Mouse (Mus musculus) E14TG2a.4 (cell line): ENCODE measurements around the gene Tmem242.

Source experiments
- H3K27me3 ChIP-seq: 2 replicates; pipeline ENCODE4 v1.6.1; 2014; ENCODE audit warnings: low read length, control low read depth; ENCODE audit not compliant: insufficient read depth
- H3K36me3 ChIP-seq: 2 replicates; pipeline ENCODE4 v1.6.1; 2014; ENCODE audit warnings: low read length, control low read depth; ENCODE audit not compliant: insufficient read depth
- H3K4me1 ChIP-seq: replicated peaks from 2 replicates; pipeline ENCODE4 v1.6.1; 2014; ENCODE audit warnings: low read depth, low read length, control low read depth
- H3K4me3 ChIP-seq: replicated peaks from 2 replicates; pipeline ENCODE4 v1.5.1; 2014; ENCODE audit warnings: mild to moderate bottlenecking, low read length
- H3K9me3 ChIP-seq: 2 replicates; pipeline ENCODE4 v1.6.1; 2014; ENCODE audit warnings: low read length, control low read depth
- CTCF ChIP-seq: conservative IDR thresholded peaks from 2 replicates; pipeline ENCODE4 v1.5.1; 2014; ENCODE audit warnings: low read length
- NANOG ChIP-seq: IDR thresholded peaks from 2 replicates; pipeline ENCODE4 v1.6.1; 2014; ENCODE audit warnings: borderline replicate concordance, low read length, mixed read lengths
- POU5F1 ChIP-seq: IDR thresholded peaks from 2 replicates; pipeline ENCODE4 v1.6.1; 2014; ENCODE audit warnings: low read length, borderline replicate concordance

The Tmem242 gene

DNA sequence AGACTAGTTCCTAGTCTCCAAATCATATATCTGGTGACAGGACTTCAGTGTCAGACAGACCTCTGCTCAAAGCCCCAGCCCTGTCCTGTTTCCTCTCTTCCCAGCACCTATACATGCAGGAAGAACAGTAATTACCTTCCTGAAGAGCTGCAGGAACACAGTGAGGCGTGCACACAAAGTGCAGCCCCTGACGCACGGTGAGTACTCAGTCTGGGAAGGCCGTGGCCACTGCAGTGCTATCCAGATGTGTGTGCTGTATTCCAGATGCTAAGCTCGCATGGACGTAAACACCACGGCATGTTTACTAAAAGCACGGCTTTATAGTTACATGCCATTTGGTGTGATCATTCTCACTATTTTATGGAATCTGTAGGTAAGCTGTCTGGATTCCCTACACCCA, 27.8 kb downstream of the Tmem242 start:
- peaks cover 57% of the 10 kb centered on the region for H3K4me1 ChIP-seq
- H3K4me3 ChIP-seq: no peak overlapping the region
- TF ChIP-seq CTCF (no peak), POU5F1 (no peak), NANOG (no peak)
- H3K36me3 ChIP-seq: peaks cover 27% of the 10 kb centered on the region
- no peaks in the 10 kb centered on the region for H3K9me3 ChIP-seq
- H3K27me3 ChIP-seq: no peaks in the 10 kb centered on the region

DNA sequence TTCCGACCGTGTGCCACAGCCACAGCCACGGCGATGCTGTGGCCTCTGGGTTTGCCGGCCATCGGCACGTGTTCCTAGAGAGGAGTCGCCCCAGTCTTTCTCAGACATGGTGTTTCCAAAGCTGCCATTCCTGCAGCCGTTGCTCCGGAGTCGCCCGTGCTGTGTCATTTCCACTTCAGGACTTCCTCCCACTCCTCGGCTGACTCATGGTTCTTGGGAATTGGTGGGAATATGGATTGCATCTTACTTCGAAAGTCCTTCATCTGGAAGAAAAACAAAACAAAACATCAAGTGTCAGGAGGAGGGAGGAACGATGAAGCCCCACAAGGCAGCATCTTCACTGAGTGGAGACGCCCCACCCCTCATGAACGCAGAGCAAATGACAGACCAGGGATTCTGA, 28.9 kb downstream of the Tmem242 start:
- Histone ChIP-seq H3K9me3 (no peaks in the 10 kb centered on the region), H3K36me3 (peaks cover 25% of the 10 kb centered on the region), H3K27me3 (no peaks in the 10 kb centered on the region), H3K4me3 (no peak overlapping the region), H3K4me1 (peaks cover 55% of the 10 kb centered on the region)
- TF ChIP-seq CTCF (no peak), NANOG (no peak), POU5F1 (no peak)

DNA sequence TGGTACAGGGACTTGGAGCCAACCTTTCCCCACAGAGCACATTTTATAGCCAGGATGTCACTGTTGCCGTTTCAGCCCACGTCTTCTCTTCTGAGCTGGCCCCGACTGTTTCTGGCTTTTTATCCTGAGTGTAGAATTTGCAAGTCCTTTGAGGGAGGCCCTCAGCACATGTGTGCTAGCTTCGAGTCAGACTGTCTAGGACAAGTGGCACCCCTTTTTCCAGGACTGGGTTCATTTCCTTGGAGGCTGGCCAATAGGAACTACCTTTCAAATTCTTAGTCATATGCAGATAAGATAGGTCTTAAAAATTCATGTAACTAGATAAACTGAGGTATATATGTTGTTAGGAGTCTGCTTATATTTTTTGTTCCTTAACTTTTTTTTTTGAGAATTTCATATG, 29.7 kb downstream of the Tmem242 start:
- peaks cover 24% of the 10 kb centered on the region for H3K36me3 ChIP-seq
- TF ChIP-seq POU5F1: no peak
- TF ChIP-seq NANOG: no peak
- TF ChIP-seq CTCF: no peak
- H3K27me3 ChIP-seq: no peaks in the 10 kb centered on the region

DNA sequence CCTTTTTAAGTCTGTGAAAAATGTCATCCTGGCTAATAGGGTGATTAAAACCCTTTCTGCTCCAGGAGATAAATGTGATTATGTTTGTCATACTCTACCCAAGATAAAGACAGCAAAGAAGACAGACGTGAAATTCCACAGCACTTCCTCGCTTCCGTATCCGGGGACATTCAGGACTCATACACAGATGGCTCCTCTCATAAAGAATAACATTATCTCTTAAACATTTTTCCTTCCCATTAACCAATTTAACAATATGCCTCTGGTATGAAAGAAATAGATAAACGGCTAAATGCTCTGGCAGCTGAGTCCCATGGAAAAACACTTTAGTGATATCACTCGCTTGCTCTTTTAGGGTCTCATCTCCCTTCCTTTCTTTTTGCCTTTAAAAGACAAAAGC, 33.0 kb downstream of the Tmem242 start:
- TF ChIP-seq NANOG (no peak), CTCF (no peak), POU5F1 (no peak)
- H3K4me1 ChIP-seq: peaks cover 64% of the 10 kb centered on the region
- H3K4me3 ChIP-seq: no peak overlapping the region
- peaks cover 12% of the 10 kb centered on the region; the same call in 1 of the 2 replicates for H3K27me3 ChIP-seq
- no peaks in the 10 kb centered on the region for H3K9me3 ChIP-seq
- peaks cover 14% of the 10 kb centered on the region for H3K36me3 ChIP-seq

More for the DNA sequence above, 29.7 kb downstream of the Tmem242 start:
- H3K4me3 ChIP-seq: no peak overlapping the region
- H3K4me1 ChIP-seq: peaks cover 55% of the 10 kb centered on the region
- H3K9me3 ChIP-seq: no peaks in the 10 kb centered on the region

DNA sequence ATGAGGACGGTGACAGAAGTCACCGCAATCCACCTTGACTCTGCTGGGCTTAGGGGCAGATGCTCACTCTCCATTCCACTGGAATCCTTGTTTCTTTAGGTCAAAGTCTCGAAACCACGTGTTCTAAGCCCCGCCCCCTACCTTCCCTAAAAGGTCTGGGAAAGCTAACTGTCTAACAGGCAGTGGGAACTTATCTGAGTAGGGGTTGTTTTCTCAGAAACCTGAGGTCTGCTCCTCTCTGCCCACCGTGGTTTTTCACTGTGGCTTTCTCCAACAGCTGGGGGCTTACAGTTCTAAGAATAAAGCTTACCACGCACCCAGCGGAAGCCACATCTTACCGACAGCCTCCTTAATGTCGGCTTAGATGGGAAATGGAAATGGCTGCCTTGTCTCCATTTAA, 33.5 kb downstream of the Tmem242 start:
- Histone ChIP-seq H3K4me3 (no peak overlapping the region), H3K9me3 (no peaks in the 10 kb centered on the region), H3K27me3 (peaks cover 12% of the 10 kb centered on the region; the same call in 1 of the 2 replicates), H3K36me3 (peaks cover 10% of the 10 kb centered on the region), H3K4me1 (peaks cover 69% of the 10 kb centered on the region)
- TF ChIP-seq NANOG (no peak), POU5F1 (no peak), CTCF (no peak)

DNA sequence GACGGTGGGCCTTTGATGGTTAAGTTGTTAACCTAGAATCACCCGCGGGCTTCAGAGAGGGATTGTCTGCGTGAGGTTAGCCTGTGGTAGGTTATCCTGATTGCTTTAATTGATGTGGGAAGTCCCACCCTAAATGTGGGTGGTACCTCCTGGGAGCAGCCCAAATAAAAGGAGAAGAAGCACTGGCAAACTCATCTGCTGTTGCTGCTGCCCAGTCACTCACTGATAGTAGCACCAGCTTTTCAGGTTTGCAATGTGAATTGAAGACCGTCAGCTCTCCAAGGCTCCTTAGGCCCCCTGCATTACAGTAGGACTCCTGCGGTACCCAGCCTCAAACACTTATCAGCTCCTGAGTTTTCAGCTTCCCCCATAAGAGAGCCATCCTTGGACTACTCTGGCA, 36.2 kb downstream of the Tmem242 start:
- TF ChIP-seq POU5F1 (no peak), NANOG (no peak)
- Histone ChIP-seq H3K4me1 (peaks cover 81% of the 10 kb centered on the region), H3K36me3 (no peaks in the 10 kb centered on the region), H3K4me3 (no peak overlapping the region), H3K27me3 (peaks cover 17% of the 10 kb centered on the region), H3K9me3 (0 out of 2 replicates have a peak, but pooled peaks cover 3% of the 10 kb centered on the region)

DNA sequence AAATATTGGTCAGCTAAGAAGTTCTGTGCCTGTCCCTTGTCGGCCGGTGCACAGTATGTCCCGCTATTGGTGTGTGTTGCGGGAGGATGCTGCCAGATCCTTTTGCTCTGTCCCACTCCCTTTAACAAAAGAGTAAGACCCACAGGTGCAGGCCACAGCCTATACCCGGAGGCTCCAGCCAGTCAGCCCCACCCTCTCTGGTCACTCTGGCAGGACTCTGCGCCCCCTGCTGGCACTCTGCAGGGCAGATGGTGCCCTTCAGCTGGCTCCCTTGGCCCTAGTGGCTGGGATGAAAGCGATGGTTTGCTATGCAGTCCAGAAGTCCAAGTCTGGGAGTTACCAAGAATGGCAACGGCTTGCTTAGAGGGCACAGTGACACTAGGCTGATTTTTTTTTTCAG, 37.4 kb downstream of the Tmem242 start:
- Histone ChIP-seq H3K4me3 (0 out of 2 replicates have a peak overlapping the region, but pooled peaks have one; percentile 23), H3K4me1 (peaks cover 76% of the 10 kb centered on the region), H3K9me3 (0 out of 2 replicates have a peak, but pooled peaks cover 3% of the 10 kb centered on the region), H3K36me3 (no peaks in the 10 kb centered on the region), H3K27me3 (peaks cover 29% of the 10 kb centered on the region)
- no peak for TF ChIP-seq POU5F1
- TF ChIP-seq NANOG: no peak
- TF ChIP-seq CTCF: peak; percentile 56

DNA sequence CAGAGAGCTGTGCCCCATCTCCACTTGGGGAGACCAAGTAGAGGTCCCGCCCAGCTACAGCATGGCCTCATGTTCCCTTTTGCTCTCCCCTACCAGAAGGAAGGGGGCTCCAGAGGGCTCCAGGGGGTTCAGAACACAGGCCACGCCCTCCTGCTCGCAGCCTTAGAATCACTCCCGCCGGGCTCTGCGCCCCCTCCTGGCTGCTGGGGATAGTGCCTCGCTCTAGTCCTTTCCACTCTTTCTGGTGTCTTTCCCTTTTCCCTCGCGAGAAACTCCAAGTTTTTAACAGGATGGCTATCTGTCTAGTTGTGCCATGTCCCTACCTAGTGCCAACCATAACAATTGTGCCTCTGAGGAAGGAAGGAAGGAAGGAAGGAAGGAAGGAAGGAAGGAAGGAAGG, 38.0 kb downstream of the Tmem242 start:
- H3K4me1 ChIP-seq: peaks cover 75% of the 10 kb centered on the region
- TF ChIP-seq CTCF (peak; percentile 95), POU5F1 (no peak)

DNA sequence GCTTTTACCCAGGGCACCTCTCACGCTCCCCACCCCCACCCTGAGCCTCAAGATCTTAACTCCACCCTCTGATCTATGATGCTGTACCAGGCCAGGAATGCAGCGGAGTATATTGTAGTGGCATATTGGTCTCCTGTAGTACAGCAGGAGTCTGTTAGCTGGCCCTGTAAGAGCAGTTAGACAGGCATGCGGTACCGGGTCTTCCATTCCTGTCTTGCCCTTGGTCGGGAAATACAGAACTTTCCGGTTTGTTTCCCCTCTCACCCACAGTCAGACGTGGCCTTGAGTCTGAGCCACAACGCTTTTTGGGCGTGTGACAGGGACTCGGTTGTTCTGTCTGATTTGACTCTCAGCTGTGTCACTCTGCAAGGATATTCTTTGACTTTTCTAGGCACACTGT, 38.8 kb downstream of the Tmem242 start:
- Histone ChIP-seq H3K4me3 (no peak overlapping the region), H3K9me3 (0 out of 2 replicates have a peak, but pooled peaks cover 3% of the 10 kb centered on the region), H3K4me1 (peaks cover 70% of the 10 kb centered on the region), H3K27me3 (peaks cover 39% of the 10 kb centered on the region), H3K36me3 (no peaks in the 10 kb centered on the region)
- no peak for TF ChIP-seq NANOG

More for the DNA sequence above, 38.0 kb downstream of the Tmem242 start:
- Histone ChIP-seq H3K4me3 (no peak overlapping the region), H3K36me3 (no peaks in the 10 kb centered on the region), H3K9me3 (0 out of 2 replicates have a peak, but pooled peaks cover 3% of the 10 kb centered on the region), H3K27me3 (peaks cover 32% of the 10 kb centered on the region)
